8 mouse cellular contexts compared by ENCODE assay signal in the genomic region with DNA sequence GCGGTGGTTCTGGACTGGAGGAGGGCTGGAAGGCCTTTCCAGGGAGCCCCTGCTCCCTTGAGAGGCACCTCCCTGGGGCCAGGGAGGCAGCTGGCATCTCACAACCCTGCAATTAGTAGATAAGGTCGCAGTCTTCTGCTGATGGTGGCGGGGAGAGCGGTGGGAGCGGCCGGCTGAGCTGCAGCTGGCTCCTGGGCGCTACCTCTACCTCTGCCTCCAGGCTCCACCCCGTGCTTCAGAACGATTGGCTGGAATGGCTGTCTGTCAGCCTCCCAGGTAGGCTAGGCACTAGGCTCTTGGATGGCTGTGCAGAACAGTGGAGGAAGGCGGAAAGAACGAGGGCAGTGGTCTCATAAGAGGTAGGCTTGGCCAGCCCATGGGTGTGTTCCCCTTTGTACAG. TPM values are rescaled to one million over a fixed set of nuclear protein-coding genes. Genes with fewer than 3 reads are reported as not detected.
DNase-seq lines count a peak whose midpoint lies in the region; ATAC-seq lines count a peak whose summit lies in the region.

No protein-coding gene starts in this region.

- peak; percentile 94 for DNase-seq in heart, embryonic 10.5 days (ENCODE audit: low spot score)
- no peak for DNase-seq in heart, adult 9 months (ENCODE audit: low spot score in 2 of 2)
- DNase-seq in frontal cortex, postnatal 10 days (ENCODE audit: low spot score in 2 of 2) = no peak
- no peak for DNase-seq in ovary, postnatal 10 days (ENCODE audit: low spot score)
- DNase-seq in frontal cortex, postnatal 14 days (ENCODE audit: low spot score in 2 of 2) = no peak

- H3K27me3 ChIP-seq in heart, embryonic 10.5 days (ENCODE audit: insufficient read depth, poor library complexity, severe bottlenecking) = no peaks in the 10 kb centered on the region
- no peaks in the 10 kb centered on the region for H3K27me3 ChIP-seq in embryonic facial prominence, embryonic 15.5 days
- H3K27me3 ChIP-seq in limb, embryonic 12.5 days = no peaks in the 10 kb centered on the region
- no peaks in the 10 kb centered on the region for H3K27me3 ChIP-seq in midbrain, embryonic 15.5 days (replicated peaks)

- peak overlapping the region; percentile 92 for H3K27ac ChIP-seq in heart, embryonic 10.5 days
- no peak overlapping the region for H3K27ac ChIP-seq in embryonic facial prominence, embryonic 15.5 days (replicated peaks)
- H3K27ac ChIP-seq in limb, embryonic 12.5 days = 0 out of 2 replicates have a peak overlapping the region, but pooled peaks have one; percentile 23
- H3K27ac ChIP-seq in midbrain, embryonic 15.5 days = no peak overlapping the region

- 0 out of 2 replicates have a peak, but pooled peaks have one; percentile 8 for ATAC-seq in embryonic facial prominence, embryonic 15.5 days (ENCODE audit: insufficient number of reproducible peaks, low FRiP score, low TSS enrichment, low read depth)
- no peak for ATAC-seq in limb, embryonic 12.5 days (ENCODE audit: insufficient number of reproducible peaks, insufficient read depth, low FRiP score, low TSS enrichment, low read depth)
- ATAC-seq in midbrain, embryonic 15.5 days (replicated peaks) = 0 out of 2 replicates have a peak, but pooled peaks have one; percentile 62

- peaks cover 63% of the 10 kb centered on the region for H3K4me1 ChIP-seq in heart, embryonic 10.5 days
- H3K4me1 ChIP-seq in embryonic facial prominence, embryonic 15.5 days = peaks cover 23% of the 10 kb centered on the region
- peaks cover 52% of the 10 kb centered on the region for H3K4me1 ChIP-seq in limb, embryonic 12.5 days (replicated peaks)
- H3K4me1 ChIP-seq in midbrain, embryonic 15.5 days = no peaks in the 10 kb centered on the region

- H3K4me3 ChIP-seq in heart, embryonic 10.5 days = peak overlapping the region; percentile 52
- H3K4me3 ChIP-seq in embryonic facial prominence, embryonic 15.5 days (replicated peaks) = 0 out of 2 replicates have a peak overlapping the region, but pooled peaks have one; percentile 13
- no peak overlapping the region for H3K4me3 ChIP-seq in limb, embryonic 12.5 days (replicated peaks)
- H3K4me3 ChIP-seq in midbrain, embryonic 15.5 days = no peak overlapping the region

- H3K9ac ChIP-seq in embryonic facial prominence, embryonic 15.5 days = no peak overlapping the region
- H3K9ac ChIP-seq in limb, embryonic 12.5 days (replicated peaks) = no peak overlapping the region
- H3K9ac ChIP-seq in midbrain, embryonic 15.5 days = no peak overlapping the region

- H3K36me3 ChIP-seq in heart, embryonic 10.5 days = peaks cover 24% of the 10 kb centered on the region
- peaks cover 25% of the 10 kb centered on the region for H3K36me3 ChIP-seq in embryonic facial prominence, embryonic 15.5 days
- H3K36me3 ChIP-seq in limb, embryonic 12.5 days = peaks cover 23% of the 10 kb centered on the region
- no peaks in the 10 kb centered on the region for H3K36me3 ChIP-seq in midbrain, embryonic 15.5 days (replicated peaks)

- H3K9me3 ChIP-seq in heart, embryonic 10.5 days = no peaks in the 10 kb centered on the region
- H3K9me3 ChIP-seq in embryonic facial prominence, embryonic 15.5 days (replicated peaks) = no peaks in the 10 kb centered on the region
- no peaks in the 10 kb centered on the region for H3K9me3 ChIP-seq in limb, embryonic 12.5 days
- H3K9me3 ChIP-seq in midbrain, embryonic 15.5 days = no peaks in the 10 kb centered on the region

- H3K4me2 ChIP-seq in embryonic facial prominence, embryonic 15.5 days (replicated peaks) = peak overlapping the region; percentile 36
- peak overlapping the region; percentile 40 for H3K4me2 ChIP-seq in limb, embryonic 12.5 days
- H3K4me2 ChIP-seq in midbrain, embryonic 15.5 days = peak overlapping the region; percentile 31

- 4% methylated on average over 11 of the region's 11 CpGs for WGBS in heart, embryonic 10.5 days
- 10% methylated on average over 11 of the region's 11 CpGs for WGBS in embryonic facial prominence, embryonic 15.5 days
- 21% methylated on average over 11 of the region's 11 CpGs for WGBS in limb, embryonic 12.5 days
- 17% methylated on average over 11 of the region's 11 CpGs for WGBS in midbrain, embryonic 15.5 days

RNA-seq across cellular contexts. Expression of a gene that starts 18.6 kb away (rescaled TPM):
- 22.0 and 31.0 TPM in 2 replicates for polyA plus RNA-seq in heart, embryonic 10.5 days (2016; fragmentation: Nextera tagmentation; extraction: Ambion mirVana)
- polyA plus RNA-seq in embryonic facial prominence, embryonic 15.5 days (2015; fragmentation: Nextera tagmentation; extraction: Ambion mirVana) = 42.3 and 44.6 TPM in 2 replicates
- polyA plus RNA-seq in limb, embryonic 12.5 days (2016; fragmentation: Nextera tagmentation; extraction: Ambion mirVana) = 48.5 and 52.6 TPM in 2 replicates
- 4.9 and 6.0 TPM in 2 replicates for polyA plus RNA-seq in midbrain, embryonic 15.5 days (2015; fragmentation: Nextera tagmentation; extraction: Ambion mirVana)

RNA-seq across cellular contexts. Expression of a gene that starts 23.1 kb away (rescaled TPM):
- 71.3 and 83.4 TPM in 2 replicates for polyA plus RNA-seq in heart, embryonic 10.5 days (2016; fragmentation: Nextera tagmentation; extraction: Ambion mirVana)
- polyA plus RNA-seq in embryonic facial prominence, embryonic 15.5 days (2015; fragmentation: Nextera tagmentation; extraction: Ambion mirVana) = 31.0 and 31.1 TPM in 2 replicates
- polyA plus RNA-seq in limb, embryonic 12.5 days (2016; fragmentation: Nextera tagmentation; extraction: Ambion mirVana) = 18.9 and 20.0 TPM in 2 replicates
- 92.9 and 99.7 TPM in 2 replicates for polyA plus RNA-seq in midbrain, embryonic 15.5 days (2015; fragmentation: Nextera tagmentation; extraction: Ambion mirVana)

RNA-seq across cellular contexts. Expression of a gene that starts 24.2 kb away (rescaled TPM):
- polyA plus RNA-seq in heart, embryonic 10.5 days (2016; fragmentation: Nextera tagmentation; extraction: Ambion mirVana) = 0.69 and 0.79 TPM in 2 replicates
- 0.07 and 0.08 TPM in 2 replicates for polyA plus RNA-seq in embryonic facial prominence, embryonic 15.5 days (2015; fragmentation: Nextera tagmentation; extraction: Ambion mirVana)
- 0.23 TPM in 1 of 2 replicates, not detected in the other for polyA plus RNA-seq in limb, embryonic 12.5 days (2016; fragmentation: Nextera tagmentation; extraction: Ambion mirVana)
- 0.05 TPM in 1 of 2 replicates, not detected in the other for polyA plus RNA-seq in midbrain, embryonic 15.5 days (2015; fragmentation: Nextera tagmentation; extraction: Ambion mirVana)

RNA-seq across cellular contexts. Expression of a gene that starts 42.0 kb away (rescaled TPM):
- polyA plus RNA-seq in heart, embryonic 10.5 days (2016; fragmentation: Nextera tagmentation; extraction: Ambion mirVana) = 164 and 190 TPM in 2 replicates
- 132 and 135 TPM in 2 replicates for polyA plus RNA-seq in embryonic facial prominence, embryonic 15.5 days (2015; fragmentation: Nextera tagmentation; extraction: Ambion mirVana)
- polyA plus RNA-seq in limb, embryonic 12.5 days (2016; fragmentation: Nextera tagmentation; extraction: Ambion mirVana) = 161 and 173 TPM in 2 replicates
- 117 and 122 TPM in 2 replicates for polyA plus RNA-seq in midbrain, embryonic 15.5 days (2015; fragmentation: Nextera tagmentation; extraction: Ambion mirVana)

Comparison
In these comparisons a context has a peak if more than half of its experiments do, and no peak if none do; other contexts are left out.
1. H3K27ac ChIP-seq: peak in heart, embryonic 10.5 days (single experiment) and limb, embryonic 12.5 days (single experiment); none in embryonic facial prominence, embryonic 15.5 days (single experiment) and midbrain, embryonic 15.5 days (single experiment).
2. H3K4me3 ChIP-seq: peak in heart, embryonic 10.5 days (single experiment) and embryonic facial prominence, embryonic 15.5 days (single experiment); none in limb, embryonic 12.5 days (single experiment) and midbrain, embryonic 15.5 days (single experiment).
3. Peak in every context shown above with its lines, with median percentiles within 50 percentile points of each other: H3K4me2 ChIP-seq.